Mouse (Mus musculus) midbrain, embryonic 16.5 days (tissue): ENCODE measurements around the gene Mrpl39. TPM values are rescaled to one million over a fixed set of nuclear protein-coding genes. Genes with fewer than 3 reads are reported as not detected.
A peak's percentile ranks its signal among the peaks of the same experiment; 100 is the strongest.

Experiments used
- ATAC-seq: fragments of 200-750 bp; cut with Nextera tagmentation; 2 replicates; pipeline ENCODE4 v1.8.0; 2017; ENCODE audit warnings: moderate TSS enrichment
- H3K27ac ChIP-seq: fragments of 300-500 bp; sonication (generic); 2 replicates; pipeline ENCODE4 v1.5.1; 2014; ENCODE audit warnings: mild to moderate bottlenecking, low read length, mixed read lengths
- H3K27me3 ChIP-seq: fragments of 300-500 bp; sonication (generic); 2 replicates; pipeline ENCODE4 v1.6.1; 2014; ENCODE audit warnings: low read depth, low read length, mixed read lengths; ENCODE audit not compliant: control insufficient read depth, insufficient read depth
- H3K36me3 ChIP-seq: fragments of 300-500 bp; sonication (generic); 2 replicates; pipeline ENCODE4 v1.6.1; 2014; ENCODE audit warnings: mild to moderate bottlenecking, low read length, moderate library complexity, mixed read lengths; ENCODE audit not compliant: control insufficient read depth, insufficient read depth
- H3K4me1 ChIP-seq: fragments of 300-500 bp; sonication (generic); 2 replicates; pipeline ENCODE4 v1.6.1; 2014; ENCODE audit warnings: mild to moderate bottlenecking, low read length, mixed read lengths; ENCODE audit not compliant: control insufficient read depth, insufficient read depth
- H3K4me2 ChIP-seq: fragments of 300-500 bp; sonication (generic); 2 replicates; pipeline ENCODE4 v1.6.1; 2014; ENCODE audit warnings: mild to moderate bottlenecking, low read length, mixed read lengths
- H3K4me3 ChIP-seq: fragments of 300-500 bp; sonication (generic); 2 replicates; pipeline ENCODE4 v1.5.1; 2014; ENCODE audit warnings: low read depth, mild to moderate bottlenecking, low read length, moderate library complexity, mixed read lengths
- H3K9ac ChIP-seq: fragments of 300-500 bp; sonication (generic); 2 replicates; pipeline ENCODE4 v1.6.1; 2014; ENCODE audit warnings: low read depth, low read length, mixed read lengths
- H3K9me3 ChIP-seq: fragments of 300-500 bp; sonication (generic); replicated peaks from 2 replicates; pipeline ENCODE4 v1.6.1; 2014; ENCODE audit warnings: mild to moderate bottlenecking, low read length, mixed read lengths; ENCODE audit not compliant: control insufficient read depth, poor library complexity, severe bottlenecking
- WGBS: fragments of 180-500 bp; shearing (Covaris S2); extraction: QIAGEN DNeasy Blood & Tissue Kit; methylation state at CpG from one replicate; pipeline ENCODE4 v1.1.7; 2014; 5-methylcytosine and 5-hydroxymethylcytosine counted together
- polyA plus RNA-seq: library from polyadenylated mRNA; unstranded; fragments of >200 nt; fragmentation: Nextera tagmentation; extraction: Ambion mirVana; gene quantifications from 2 replicates; pipeline ENCODE4 v1.2.1, GENCODE M21; 2015

Gene Mrpl39
- polyA plus RNA-seq, 1 experiment from 2014 or later, result 37.4 TPM

DNA sequence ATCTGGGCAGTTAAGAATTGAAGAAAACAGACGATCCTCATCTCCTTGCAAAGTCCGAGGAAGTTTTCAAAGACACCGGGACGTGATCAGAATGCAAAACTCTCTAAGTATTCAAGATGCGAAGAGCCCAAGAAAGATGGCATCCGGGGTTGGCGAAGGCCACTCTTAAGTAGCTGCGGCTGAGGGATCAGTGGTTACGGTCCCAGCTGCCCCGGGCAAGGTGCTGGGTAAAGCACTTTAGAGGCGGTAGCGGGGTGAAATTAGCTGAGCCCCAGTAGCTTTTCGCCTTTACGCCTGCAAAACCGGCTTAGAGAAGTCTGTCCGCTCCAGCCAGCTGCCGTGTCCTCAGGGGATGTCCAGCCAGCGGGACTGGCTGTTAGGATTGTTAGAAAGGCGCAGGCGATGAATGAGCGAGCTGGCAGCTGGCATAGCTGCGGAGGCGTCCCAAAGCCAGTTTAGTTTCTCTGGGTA is 39.3 kb upstream of the Mrpl39 start:
- ATAC-seq, result peak; percentile 52
- Histone ChIP-seq H3K9me3 (no peaks in the 10 kb centered on the region), H3K4me1 (peaks cover 8% of the 10 kb centered on the region; the same call in 1 of the 2 replicates), H3K4me3 (peak overlapping the region; percentile 67), H3K36me3 (no peaks in the 10 kb centered on the region), H3K9ac (peak overlapping the region; percentile 76), H3K27ac (peak overlapping the region; percentile 86), H3K4me2 (peak overlapping the region; percentile 97), H3K27me3 (no peaks in the 10 kb centered on the region)
- 0% methylated on average over 23 of the region's 23 CpGs for WGBS

GRCm38 (mm10) chr16:84774003-84774703 is 38.6 kb upstream of the Mrpl39 start, which contains the start of gene Jam2:
Jam2 (plus strand) TSS chr16:84774123.
- Histone ChIP-seq H3K4me2 (peak within 1 kb of the TSS; percentile 97), H3K27me3 (no peaks in the 10 kb centered on the region), H3K9ac (peak within 1 kb of the TSS; percentile 76), H3K36me3 (no peaks in the 10 kb centered on the region), H3K4me1 (peaks cover 8% of the 10 kb centered on the region; the same call in 1 of the 2 replicates), H3K4me3 (peak within 1 kb of the TSS; percentile 67), H3K9me3 (no peaks in the 10 kb centered on the region), H3K27ac (peak within 1 kb of the TSS; percentile 86)
- ATAC-seq, result peak; percentile 86
- WGBS, result 0% methylated on average over 43 of the region's 43 CpGs

GRCm38 (mm10) chr16:84773268-84773861 is 37.8 kb upstream of the Mrpl39 start:
- Histone ChIP-seq H3K27ac (peak overlapping the region; percentile 86), H3K9ac (peak overlapping the region; percentile 76), H3K9me3 (no peaks in the 10 kb centered on the region), H3K36me3 (no peaks in the 10 kb centered on the region), H3K27me3 (no peaks in the 10 kb centered on the region), H3K4me3 (peak overlapping the region; percentile 67), H3K4me2 (peak overlapping the region; percentile 97), H3K4me1 (peaks cover 8% of the 10 kb centered on the region; the same call in 1 of the 2 replicates)
- ATAC-seq, result peak; percentile 34
- WGBS, result under 1% methylated on average over 15 of the region's 15 CpGs

- peak overlapping the region; percentile 67; the same call in 1 of the 2 replicates for H3K27ac ChIP-seq
- peak overlapping the region; percentile 97 for H3K4me2 ChIP-seq
- H3K9me3 ChIP-seq, result no peaks in the 10 kb centered on the region
- 4% methylated on average over 8 of the region's 8 CpGs for WGBS
- H3K9ac ChIP-seq, result peak overlapping the region; percentile 76; the same call in 1 of the 2 replicates
- no peaks in the 10 kb centered on the region for H3K27me3 ChIP-seq
- no peaks in the 10 kb centered on the region for H3K36me3 ChIP-seq
- H3K4me3 ChIP-seq, result peak overlapping the region; percentile 67
- H3K4me1 ChIP-seq, result peaks cover 8% of the 10 kb centered on the region; the same call in 1 of the 2 replicates
- ATAC-seq, result no peak
Measured at GRCm38 (mm10) chr16:84772496-84773267, 37.1 kb upstream of the Mrpl39 start.

DNA sequence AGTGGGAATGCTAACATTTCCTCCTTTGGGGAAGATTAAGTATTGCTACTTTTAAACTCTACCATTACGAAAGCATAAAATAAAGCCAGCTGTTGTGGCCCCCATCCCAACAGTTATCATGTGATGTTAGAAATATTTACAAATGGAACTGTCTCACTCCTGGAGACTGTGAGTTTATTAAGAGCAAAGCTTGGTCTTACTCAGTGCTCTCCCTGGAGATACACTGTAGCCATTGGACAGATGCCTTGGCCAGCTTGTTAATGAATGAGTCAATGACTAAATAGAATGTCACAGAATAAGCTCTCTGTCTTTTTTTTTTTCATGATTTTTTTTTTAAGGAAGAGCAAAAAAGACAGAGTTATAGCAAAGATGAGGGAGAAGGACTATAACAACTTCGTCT is 35.9 kb upstream of the Mrpl39 start:
- Histone ChIP-seq H3K9ac (no peak overlapping the region), H3K36me3 (no peaks in the 10 kb centered on the region), H3K27ac (no peak overlapping the region), H3K4me2 (no peak overlapping the region), H3K9me3 (no peaks in the 10 kb centered on the region), H3K4me1 (peaks cover 8% of the 10 kb centered on the region; the same call in 1 of the 2 replicates), H3K4me3 (no peak overlapping the region), H3K27me3 (no peaks in the 10 kb centered on the region)
- no peak for ATAC-seq
- 96% methylated on average over 2 of the region's 2 CpGs for WGBS

GRCm38 (mm10) chr16:84770891-84771290 is 35.3 kb upstream of the Mrpl39 start:
- Histone ChIP-seq H3K9ac (no peak overlapping the region), H3K4me1 (peaks cover 8% of the 10 kb centered on the region; the same call in 1 of the 2 replicates), H3K27ac (no peak overlapping the region), H3K4me3 (no peak overlapping the region), H3K9me3 (no peaks in the 10 kb centered on the region), H3K27me3 (no peaks in the 10 kb centered on the region), H3K36me3 (no peaks in the 10 kb centered on the region), H3K4me2 (no peak overlapping the region)
- no peak for ATAC-seq
- WGBS, result 96% methylated on average over 7 of the region's 7 CpGs

GRCm38 (mm10) chr16:84769619-84770464 is 34.3 kb upstream of the Mrpl39 start:
- Histone ChIP-seq H3K4me1 (peaks cover 5% of the 10 kb centered on the region; the same call in 1 of the 2 replicates), H3K27ac (no peak overlapping the region), H3K4me3 (no peak overlapping the region), H3K9ac (no peak overlapping the region), H3K36me3 (no peaks in the 10 kb centered on the region), H3K4me2 (no peak overlapping the region), H3K9me3 (no peaks in the 10 kb centered on the region), H3K27me3 (no peaks in the 10 kb centered on the region)
- ATAC-seq, result no peak
- WGBS, result 90% methylated on average over 19 of the region's 19 CpGs

- Histone ChIP-seq H3K27ac (no peak overlapping the region), H3K4me1 (peaks cover 5% of the 10 kb centered on the region; the same call in 1 of the 2 replicates), H3K4me2 (no peak overlapping the region), H3K4me3 (no peak overlapping the region), H3K9me3 (no peaks in the 10 kb centered on the region), H3K9ac (no peak overlapping the region), H3K27me3 (no peaks in the 10 kb centered on the region), H3K36me3 (no peaks in the 10 kb centered on the region)
- 61% methylated on average over 4 of the region's 4 CpGs for WGBS
- no peak for ATAC-seq
Measured at GRCm38 (mm10) chr16:84769182-84769581, 33.6 kb upstream of the Mrpl39 start.
